Mouse (Mus musculus): ENCODE measurements around the gene Ctbp2. TPM values are rescaled to one million over a fixed set of nuclear protein-coding genes. Genes with fewer than 3 reads are reported as not detected.

Ctbp2 gene
- polyA plus RNA-seq, 1 experiment from 2014 or later: 42.7 TPM

- Histone ChIP-seq H3K4me1 (replicated peaks; ENCODE audit: control insufficient read depth, insufficient read depth, low read length) (peaks cover 48% of the 10 kb centered on the region), H3K27me3 (replicated peaks; ENCODE audit: control insufficient read depth, insufficient read depth, low read length) (no peaks in the 10 kb centered on the region), H3K4me2 (no peak overlapping the region), H3K9ac (ENCODE audit: low read depth, low read length) (no peak overlapping the region), H3K4me3 (ENCODE audit: low read depth, low read length) (no peak overlapping the region), H3K27ac (ENCODE audit: low read depth, low read length) (no peak overlapping the region), H3K9me3 (ENCODE audit: control insufficient read depth, low read length) (no peaks in the 10 kb centered on the region), H3K36me3 (ENCODE audit: control insufficient read depth, insufficient read depth, low read length) (no peaks in the 10 kb centered on the region)
- no peak for ATAC-seq (replicated peaks; ENCODE audit: low FRiP score)
- 83% methylated on average over 8 of the region's 8 CpGs for WGBS
- no peak for DNase-seq (ENCODE audit: low spot score)
Measured at GRCm38 (mm10) chr7:133113185-133113895, 10.8 kb downstream of the Ctbp2 start.

- no peak for DNase-seq (ENCODE audit: low spot score)
- Histone ChIP-seq H3K9ac (ENCODE audit: low read depth, low read length) (no peak overlapping the region), H3K27ac (ENCODE audit: low read depth, low read length) (no peak overlapping the region), H3K4me1 (replicated peaks; ENCODE audit: control insufficient read depth, insufficient read depth, low read length) (peaks cover 43% of the 10 kb centered on the region), H3K27me3 (replicated peaks; ENCODE audit: control insufficient read depth, insufficient read depth, low read length) (no peaks in the 10 kb centered on the region), H3K36me3 (ENCODE audit: control insufficient read depth, insufficient read depth, low read length) (no peaks in the 10 kb centered on the region), H3K4me2 (no peak overlapping the region), H3K9me3 (ENCODE audit: control insufficient read depth, low read length) (no peaks in the 10 kb centered on the region), H3K4me3 (ENCODE audit: low read depth, low read length) (no peak overlapping the region)
- ATAC-seq (replicated peaks; ENCODE audit: low FRiP score): no peak
- 54% methylated on average over 6 of the region's 6 CpGs for WGBS
Measured at GRCm38 (mm10) chr7:133112351-133112831, 11.8 kb downstream of the Ctbp2 start.

- Histone ChIP-seq H3K4me3 (ENCODE audit: low read depth, low read length) (no peak overlapping the region), H3K27ac (ENCODE audit: low read depth, low read length) (no peak overlapping the region), H3K4me1 (replicated peaks; ENCODE audit: control insufficient read depth, insufficient read depth, low read length) (peaks cover 25% of the 10 kb centered on the region), H3K36me3 (ENCODE audit: control insufficient read depth, insufficient read depth, low read length) (no peaks in the 10 kb centered on the region), H3K27me3 (replicated peaks; ENCODE audit: control insufficient read depth, insufficient read depth, low read length) (no peaks in the 10 kb centered on the region), H3K4me2 (no peak overlapping the region), H3K9ac (ENCODE audit: low read depth, low read length) (no peak overlapping the region), H3K9me3 (ENCODE audit: control insufficient read depth, low read length) (no peaks in the 10 kb centered on the region)
- 96% methylated on average over 4 of the region's 4 CpGs for WGBS
- no peak for ATAC-seq (replicated peaks; ENCODE audit: low FRiP score)
- DNase-seq (ENCODE audit: low spot score): no peak
Measured at GRCm38 (mm10) chr7:133109442-133109841, 14.7 kb downstream of the Ctbp2 start.

GRCm38 (mm10) chr7:133108695-133109094 lies 15.5 kb downstream of the Ctbp2 start:
- ATAC-seq (replicated peaks; ENCODE audit: low FRiP score) (no peak), DNase-seq (ENCODE audit: low spot score) (no peak)
- no peak overlapping the region for H3K9ac ChIP-seq (ENCODE audit: low read depth, low read length)
- no peak overlapping the region for H3K4me2 ChIP-seq
- no peaks in the 10 kb centered on the region for H3K36me3 ChIP-seq (ENCODE audit: control insufficient read depth, insufficient read depth, low read length)
- no peaks in the 10 kb centered on the region for H3K27me3 ChIP-seq (replicated peaks; ENCODE audit: control insufficient read depth, insufficient read depth, low read length)
- H3K9me3 ChIP-seq (ENCODE audit: control insufficient read depth, low read length): no peaks in the 10 kb centered on the region
- 84% methylated on average over 2 of the region's 2 CpGs for WGBS
- H3K4me1 ChIP-seq (replicated peaks; ENCODE audit: control insufficient read depth, insufficient read depth, low read length): peaks cover 18% of the 10 kb centered on the region; the same call in 1 of the 2 replicates
- H3K4me3 ChIP-seq (ENCODE audit: low read depth, low read length): no peak overlapping the region
- H3K27ac ChIP-seq (ENCODE audit: low read depth, low read length): no peak overlapping the region

- no peak for DNase-seq (ENCODE audit: low spot score)
- Histone ChIP-seq H3K36me3 (ENCODE audit: control insufficient read depth, insufficient read depth, low read length) (no peaks in the 10 kb centered on the region), H3K27ac (ENCODE audit: low read depth, low read length) (no peak overlapping the region), H3K4me1 (replicated peaks; ENCODE audit: control insufficient read depth, insufficient read depth, low read length) (peaks cover 7% of the 10 kb centered on the region; the same call in 1 of the 2 replicates), H3K4me3 (ENCODE audit: low read depth, low read length) (no peak overlapping the region), H3K27me3 (replicated peaks; ENCODE audit: control insufficient read depth, insufficient read depth, low read length) (no peaks in the 10 kb centered on the region), H3K9me3 (ENCODE audit: control insufficient read depth, low read length) (no peaks in the 10 kb centered on the region), H3K4me2 (no peak overlapping the region), H3K9ac (ENCODE audit: low read depth, low read length) (no peak overlapping the region)
- no peak for ATAC-seq (replicated peaks; ENCODE audit: low FRiP score)
- 80% methylated on average over 3 of the region's 3 CpGs for WGBS
Measured at GRCm38 (mm10) chr7:133102578-133102977, 21.6 kb downstream of the Ctbp2 start.

GRCm38 (mm10) chr7:133101070-133101469 lies 23.1 kb downstream of the Ctbp2 start:
- no peak overlapping the region for H3K4me2 ChIP-seq
- no peaks in the 10 kb centered on the region for H3K9me3 ChIP-seq (ENCODE audit: control insufficient read depth, low read length)
- peaks cover 7% of the 10 kb centered on the region; the same call in 1 of the 2 replicates for H3K4me1 ChIP-seq (replicated peaks; ENCODE audit: control insufficient read depth, insufficient read depth, low read length)
- WGBS: 97% methylated on average over 6 of the region's 6 CpGs
- no peaks in the 10 kb centered on the region for H3K36me3 ChIP-seq (ENCODE audit: control insufficient read depth, insufficient read depth, low read length)
- ATAC-seq (replicated peaks; ENCODE audit: low FRiP score) (no peak), DNase-seq (ENCODE audit: low spot score) (no peak)
- no peaks in the 10 kb centered on the region for H3K27me3 ChIP-seq (replicated peaks; ENCODE audit: control insufficient read depth, insufficient read depth, low read length)
- no peak overlapping the region for H3K27ac ChIP-seq (ENCODE audit: low read depth, low read length)
- H3K9ac ChIP-seq (ENCODE audit: low read depth, low read length): no peak overlapping the region
- no peak overlapping the region for H3K4me3 ChIP-seq (ENCODE audit: low read depth, low read length)

GRCm38 (mm10) chr7:133100178-133100577 lies 24.0 kb downstream of the Ctbp2 start:
- H3K9ac ChIP-seq (ENCODE audit: low read depth, low read length): no peak overlapping the region
- H3K4me1 ChIP-seq (replicated peaks; ENCODE audit: control insufficient read depth, insufficient read depth, low read length): 0 out of 2 replicates have a peak, but pooled peaks cover 3% of the 10 kb centered on the region
- H3K36me3 ChIP-seq (ENCODE audit: control insufficient read depth, insufficient read depth, low read length): no peaks in the 10 kb centered on the region
- H3K4me3 ChIP-seq (ENCODE audit: low read depth, low read length): no peak overlapping the region
- no peak overlapping the region for H3K4me2 ChIP-seq
- no peaks in the 10 kb centered on the region for H3K27me3 ChIP-seq (replicated peaks; ENCODE audit: control insufficient read depth, insufficient read depth, low read length)
- no peak overlapping the region for H3K27ac ChIP-seq (ENCODE audit: low read depth, low read length)
- H3K9me3 ChIP-seq (ENCODE audit: control insufficient read depth, low read length): no peaks in the 10 kb centered on the region
- ATAC-seq (replicated peaks; ENCODE audit: low FRiP score) (no peak), DNase-seq (ENCODE audit: low spot score) (no peak)
- 86% methylated on average over 6 of the region's 6 CpGs for WGBS

GRCm38 (mm10) chr7:133099266-133099665 lies 24.9 kb downstream of the Ctbp2 start:
- DNase-seq (ENCODE audit: low spot score) (no peak), ATAC-seq (replicated peaks; ENCODE audit: low FRiP score) (no peak)

More at GRCm38 (mm10) chr7:133099266-133099665, 24.9 kb downstream of the Ctbp2 start:
- Histone ChIP-seq H3K36me3 (ENCODE audit: control insufficient read depth, insufficient read depth, low read length) (no peaks in the 10 kb centered on the region), H3K4me1 (replicated peaks; ENCODE audit: control insufficient read depth, insufficient read depth, low read length) (0 out of 2 replicates have a peak, but pooled peaks cover 3% of the 10 kb centered on the region), H3K9me3 (ENCODE audit: control insufficient read depth, low read length) (no peaks in the 10 kb centered on the region), H3K27ac (ENCODE audit: low read depth, low read length) (no peak overlapping the region), H3K27me3 (replicated peaks; ENCODE audit: control insufficient read depth, insufficient read depth, low read length) (no peaks in the 10 kb centered on the region), H3K9ac (ENCODE audit: low read depth, low read length) (no peak overlapping the region), H3K4me2 (no peak overlapping the region), H3K4me3 (ENCODE audit: low read depth, low read length) (no peak overlapping the region)
- 61% methylated on average over 4 of the region's 4 CpGs for WGBS

All from liver, embryonic 11.5 days (tissue).